Mouse (Mus musculus): ENCODE data around the gene Zfpm1. TPM values are rescaled to one million over a fixed set of nuclear protein-coding genes. Genes with fewer than 3 reads are reported as not detected.
"Not testable (repeated sequence)": the region's sequence is repeated elsewhere in the genome, so short reads cannot be mapped to it uniquely, and the experiment has no call there.

The Zfpm1 gene
- polyA plus RNA-seq, 1 experiment from 2014 or later: 28.4 TPM

DNA sequence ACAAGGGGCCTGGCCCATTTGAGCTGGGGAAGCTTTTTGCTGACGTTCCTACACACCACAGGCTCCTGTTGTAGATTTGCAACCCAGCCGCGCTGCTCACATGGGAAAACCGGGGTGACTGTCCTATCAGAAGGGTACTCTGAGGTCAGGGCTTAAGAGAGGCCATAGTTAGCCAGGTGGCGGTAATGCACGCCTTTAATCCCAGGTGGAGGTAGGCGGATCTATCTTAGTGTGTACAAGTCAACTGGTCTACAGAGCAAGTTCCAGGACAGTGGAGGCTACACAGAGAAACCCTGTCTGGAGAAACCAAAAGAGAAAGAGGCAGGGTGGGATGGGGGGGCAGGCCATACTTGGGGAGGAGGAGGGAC lies 37.8 kb downstream of the Zfpm1 start:
- Histone ChIP-seq H3K4me3 (no peak overlapping the region), H3K27ac (peak overlapping the region; percentile 97), H3K27me3 (replicated peaks) (no peaks in the 10 kb centered on the region), H3K9ac (peak overlapping the region; percentile 76), H3K4me1 (peaks cover 100% of the 10 kb centered on the region), H3K36me3 (peaks cover 93% of the 10 kb centered on the region), H3K9me3 (replicated peaks) (no peaks in the 10 kb centered on the region), H3K4me2 (peak overlapping the region; percentile 47)
- no peak for ATAC-seq
- 32% methylated on average over 7 of the region's 7 CpGs for WGBS (ENCODE audit: insufficient replicate concordance)

DNA sequence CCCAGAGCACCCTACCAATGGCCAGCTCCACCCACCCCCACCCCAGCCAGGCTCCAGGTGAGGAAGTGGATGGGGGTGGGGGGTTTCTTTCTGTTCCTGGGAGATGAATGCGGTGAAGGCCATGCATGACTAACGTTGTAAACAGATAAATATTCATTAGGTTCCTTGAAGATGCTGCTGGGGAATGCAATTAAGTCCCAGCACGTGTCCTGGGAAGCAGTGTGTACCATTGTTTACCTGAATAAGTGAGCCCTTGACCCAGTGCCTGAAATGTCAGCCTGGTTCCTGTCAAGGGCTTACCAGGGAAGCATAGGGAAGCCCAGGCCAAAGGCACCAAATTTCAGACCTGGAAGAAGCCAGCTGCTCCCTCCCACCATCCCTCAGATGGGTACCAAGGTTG lies 38.6 kb downstream of the Zfpm1 start:
- no peak for ATAC-seq
- WGBS (ENCODE audit: insufficient replicate concordance): 31% methylated on average over 3 of the region's 3 CpGs
- no peaks in the 10 kb centered on the region for H3K27me3 ChIP-seq (replicated peaks)
- peak overlapping the region; percentile 76 for H3K9ac ChIP-seq
- peak overlapping the region; percentile 71 for H3K4me2 ChIP-seq
- no peaks in the 10 kb centered on the region for H3K9me3 ChIP-seq (replicated peaks)
- no peak overlapping the region for H3K4me3 ChIP-seq
- peak overlapping the region; percentile 97 for H3K27ac ChIP-seq
- peaks cover 100% of the 10 kb centered on the region for H3K4me1 ChIP-seq
- H3K36me3 ChIP-seq: peaks cover 93% of the 10 kb centered on the region

DNA sequence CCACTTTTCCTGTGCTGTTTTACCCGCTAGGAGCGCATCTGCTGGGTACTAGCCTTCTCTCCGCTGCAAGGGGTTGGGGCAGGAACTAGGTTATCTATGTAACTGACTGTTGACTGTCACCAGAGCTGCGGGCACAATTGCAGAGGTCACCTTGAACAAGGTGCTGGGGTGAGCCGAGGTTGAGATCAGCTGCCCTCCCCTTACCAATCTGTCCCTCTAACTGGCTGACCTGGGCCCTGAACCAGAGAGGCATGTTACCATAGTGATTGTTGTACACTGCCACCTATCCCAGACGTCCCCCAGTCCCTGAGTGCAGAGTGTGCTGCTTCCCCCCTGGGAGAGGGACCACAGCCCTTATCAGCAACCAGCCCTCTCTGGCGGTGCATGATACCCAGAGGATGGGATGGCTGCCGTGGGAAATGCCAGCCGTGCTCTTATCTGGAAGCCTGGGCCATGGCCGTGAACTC lies 39.5 kb downstream of the Zfpm1 start:
- peak; percentile 89 for ATAC-seq

DNA sequence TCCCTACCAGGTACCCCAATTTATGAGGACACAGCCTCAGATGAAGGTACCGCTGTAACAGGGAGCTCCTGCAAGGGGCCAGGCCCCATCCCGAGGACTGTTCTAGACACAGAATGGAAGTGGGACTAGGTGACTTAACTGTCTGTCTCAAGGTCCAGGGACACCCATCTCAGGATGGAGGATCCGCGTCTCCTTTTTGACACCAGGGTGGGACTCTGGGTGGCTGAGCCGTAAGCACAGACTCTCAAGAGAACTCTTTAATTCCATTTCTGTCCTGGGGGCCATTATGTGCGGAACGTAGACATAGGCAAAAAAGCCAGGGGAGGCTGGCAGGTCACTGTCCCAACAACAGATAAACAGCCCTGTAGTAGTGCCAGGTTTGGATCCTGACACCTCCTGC lies 40.2 kb downstream of the Zfpm1 start:
- WGBS (ENCODE audit: insufficient replicate concordance): 29% methylated on average over 7 of the region's 7 CpGs
- Histone ChIP-seq H3K9me3 (replicated peaks) (no peaks in the 10 kb centered on the region), H3K4me1 (peaks cover 100% of the 10 kb centered on the region), H3K27ac (peak overlapping the region; percentile 97), H3K4me2 (peak overlapping the region; percentile 71), H3K27me3 (replicated peaks) (no peaks in the 10 kb centered on the region), H3K4me3 (peak overlapping the region; percentile 34), H3K36me3 (peaks cover 93% of the 10 kb centered on the region), H3K9ac (peak overlapping the region; percentile 76)
- ATAC-seq: peak; percentile 0; the same call in 1 of the 2 replicates

More for the DNA sequence above, 39.5 kb downstream of the Zfpm1 start:
- H3K9ac ChIP-seq: peak overlapping the region; percentile 76
- H3K4me2 ChIP-seq: peak overlapping the region; percentile 71
- H3K9me3 ChIP-seq (replicated peaks): no peaks in the 10 kb centered on the region
- H3K27me3 ChIP-seq (replicated peaks): no peaks in the 10 kb centered on the region
- peak overlapping the region; percentile 97 for H3K27ac ChIP-seq
- peaks cover 93% of the 10 kb centered on the region for H3K36me3 ChIP-seq
- peak overlapping the region; percentile 34 for H3K4me3 ChIP-seq
- 14% methylated on average over 10 of the region's 10 CpGs for WGBS (ENCODE audit: insufficient replicate concordance)
- peaks cover 100% of the 10 kb centered on the region for H3K4me1 ChIP-seq

DNA sequence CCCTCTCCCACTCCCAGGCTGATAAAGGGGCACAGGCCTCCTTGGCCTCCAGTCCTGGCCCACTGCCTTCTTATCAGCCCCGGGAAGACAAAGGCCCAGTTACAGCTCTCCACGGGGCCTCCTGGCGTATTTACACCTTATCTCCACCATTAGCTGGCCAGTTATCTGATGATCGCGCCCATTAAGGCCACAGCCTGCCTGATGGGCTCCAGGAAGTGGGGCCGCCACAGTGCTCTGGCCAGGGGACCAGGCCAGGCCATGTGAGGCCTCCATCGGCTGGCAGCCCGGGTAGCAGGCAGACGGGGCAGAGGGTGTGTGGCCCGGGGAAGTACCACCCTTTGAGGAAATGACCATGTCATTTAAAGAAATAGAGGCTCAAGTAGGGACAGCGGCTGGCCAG lies 40.9 kb downstream of the Zfpm1 start:
- peaks cover 100% of the 10 kb centered on the region for H3K4me1 ChIP-seq
- H3K27ac ChIP-seq: peak overlapping the region; percentile 97
- WGBS (ENCODE audit: insufficient replicate concordance): 7% methylated on average over 11 of the region's 11 CpGs
- ATAC-seq: peak; percentile 24
- no peaks in the 10 kb centered on the region for H3K9me3 ChIP-seq (replicated peaks)
- H3K4me2 ChIP-seq: peak overlapping the region; percentile 71
- peak overlapping the region; percentile 34 for H3K4me3 ChIP-seq
- no peaks in the 10 kb centered on the region for H3K27me3 ChIP-seq (replicated peaks)
- H3K9ac ChIP-seq: peak overlapping the region; percentile 76
- H3K36me3 ChIP-seq: peaks cover 93% of the 10 kb centered on the region

DNA sequence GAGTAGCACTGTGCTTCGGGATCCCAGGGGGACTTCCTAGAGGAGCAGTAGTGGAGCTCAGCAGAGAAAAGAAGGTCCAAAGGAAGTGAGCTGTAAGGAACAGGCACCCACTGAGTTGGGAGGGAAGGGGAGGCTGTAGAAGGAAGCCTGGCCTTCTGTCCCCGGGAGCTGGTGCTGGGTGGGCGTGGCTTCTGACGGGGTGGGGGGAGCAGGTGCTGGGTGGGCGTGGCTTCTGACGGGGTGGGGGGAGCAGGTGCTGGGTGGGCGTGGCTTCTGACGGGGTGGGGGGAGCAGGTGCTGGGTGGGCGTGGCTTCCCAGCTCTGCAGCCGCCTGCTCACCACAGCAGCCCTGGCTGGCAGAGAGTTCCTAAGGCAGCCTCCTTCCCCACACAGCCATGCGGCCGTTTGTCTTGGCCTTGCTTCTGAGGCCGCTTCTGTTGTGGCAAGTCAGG lies 42.0 kb downstream of the Zfpm1 start:
- Histone ChIP-seq H3K4me1 (peaks cover 100% of the 10 kb centered on the region), H3K36me3 (peaks cover 93% of the 10 kb centered on the region), H3K4me2 (peak overlapping the region; percentile 71), H3K27ac (peak overlapping the region; percentile 97), H3K4me3 (peak overlapping the region; percentile 34), H3K9ac (peak overlapping the region; percentile 76)
- not testable (repeated sequence) for H3K27me3 ChIP-seq (replicated peaks); H3K9me3 ChIP-seq (replicated peaks)
- ATAC-seq: 0 out of 2 replicates have a peak, but pooled peaks have one; percentile 6
- 4% methylated on average over 13 of the region's 13 CpGs for WGBS (ENCODE audit: insufficient replicate concordance)

DNA sequence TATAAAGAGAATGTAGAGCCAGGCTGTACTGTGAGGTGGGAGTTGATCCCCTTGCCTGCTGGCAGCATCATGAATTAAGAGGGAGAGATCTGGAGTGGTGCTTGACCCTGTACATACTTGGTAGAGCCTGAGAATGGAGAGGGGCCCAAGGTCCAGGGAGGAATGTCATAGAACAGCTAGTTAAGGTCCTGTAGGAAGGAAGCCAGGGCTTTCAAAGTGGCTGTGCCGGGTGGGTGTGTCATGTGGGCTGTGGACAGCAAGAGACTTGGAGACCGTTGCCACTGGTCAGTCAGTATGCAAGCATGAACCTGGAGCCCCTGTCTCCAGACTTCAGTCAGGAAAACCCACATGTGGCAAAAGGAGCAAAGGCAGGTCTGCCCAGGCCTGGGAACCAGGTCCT lies 43.3 kb downstream of the Zfpm1 start:
- peaks cover 93% of the 10 kb centered on the region for H3K36me3 ChIP-seq
- no peaks in the 10 kb centered on the region for H3K9me3 ChIP-seq (replicated peaks)
- H3K4me1 ChIP-seq: peaks cover 100% of the 10 kb centered on the region
- H3K9ac ChIP-seq: peak overlapping the region; percentile 76
- no peak for ATAC-seq
- no peaks in the 10 kb centered on the region for H3K27me3 ChIP-seq (replicated peaks)
- H3K27ac ChIP-seq: peak overlapping the region; percentile 97
- peak overlapping the region; percentile 71 for H3K4me2 ChIP-seq
- 43% methylated on average over 2 of the region's 2 CpGs for WGBS (ENCODE audit: insufficient replicate concordance)
- peak overlapping the region; percentile 8; the same call in 1 of the 2 replicates for H3K4me3 ChIP-seq

DNA sequence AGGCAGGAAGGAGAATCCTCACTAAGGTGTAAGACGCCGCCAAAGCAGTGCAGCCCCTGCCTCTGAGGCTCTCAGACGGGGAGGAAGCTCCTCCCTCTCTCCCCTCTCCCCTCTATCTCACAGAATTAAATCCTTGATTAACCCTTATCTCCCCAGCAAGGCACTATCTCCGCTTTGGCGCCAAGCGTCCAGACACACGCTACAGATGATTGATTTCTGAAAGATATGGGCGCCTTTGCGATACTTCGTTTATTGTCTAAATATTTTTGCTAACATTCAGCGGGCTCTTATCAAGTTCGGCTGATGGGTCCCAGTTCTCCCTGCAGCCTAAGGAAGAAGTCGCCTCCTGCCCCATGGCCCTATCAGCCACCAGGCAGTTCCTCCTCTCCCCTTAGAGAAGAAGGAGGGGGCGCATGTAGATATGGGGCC lies 44.2 kb downstream of the Zfpm1 start:
- H3K27ac ChIP-seq: peak overlapping the region; percentile 97
- peaks cover 93% of the 10 kb centered on the region for H3K36me3 ChIP-seq
- WGBS (ENCODE audit: insufficient replicate concordance): 9% methylated on average over 14 of the region's 14 CpGs
- peak overlapping the region; percentile 8; the same call in 1 of the 2 replicates for H3K4me3 ChIP-seq
- no peaks in the 10 kb centered on the region for H3K9me3 ChIP-seq (replicated peaks)
- H3K27me3 ChIP-seq (replicated peaks): no peaks in the 10 kb centered on the region
- H3K4me2 ChIP-seq: peak overlapping the region; percentile 71
- peak overlapping the region; percentile 76 for H3K9ac ChIP-seq
- peaks cover 100% of the 10 kb centered on the region for H3K4me1 ChIP-seq
- ATAC-seq: no peak

DNA sequence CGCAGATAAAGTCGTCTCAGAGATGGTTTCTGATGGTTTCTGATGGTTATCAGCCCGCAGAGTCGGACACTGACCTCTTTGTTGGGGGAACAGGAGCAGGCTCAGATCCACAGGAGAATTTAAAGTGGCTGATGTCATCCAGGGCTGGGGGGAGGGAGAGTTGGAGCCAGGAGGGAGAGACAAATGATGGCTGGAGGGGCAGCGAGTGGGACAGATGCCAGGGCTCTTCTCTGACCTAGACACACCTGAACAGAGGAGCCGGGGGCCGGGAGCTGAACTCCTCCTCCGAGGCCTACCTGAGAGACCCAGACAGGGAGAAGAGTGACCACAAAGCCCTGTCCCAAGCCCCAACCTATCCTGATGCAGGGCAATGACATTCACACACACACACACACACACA lies 47.1 kb downstream of the Zfpm1 start:
- peak overlapping the region; percentile 97 for H3K27ac ChIP-seq
- ATAC-seq: no peak
- H3K27me3 ChIP-seq (replicated peaks): no peaks in the 10 kb centered on the region
- H3K36me3 ChIP-seq: peaks cover 100% of the 10 kb centered on the region
- peak overlapping the region; percentile 50 for H3K4me2 ChIP-seq
- peak overlapping the region; percentile 18; the same call in 1 of the 2 replicates for H3K4me3 ChIP-seq
- H3K9me3 ChIP-seq (replicated peaks): no peaks in the 10 kb centered on the region
- H3K9ac ChIP-seq: peak overlapping the region; percentile 67
- WGBS (ENCODE audit: insufficient replicate concordance): 71% methylated on average over 8 of the region's 8 CpGs
- peaks cover 95% of the 10 kb centered on the region for H3K4me1 ChIP-seq

DNA sequence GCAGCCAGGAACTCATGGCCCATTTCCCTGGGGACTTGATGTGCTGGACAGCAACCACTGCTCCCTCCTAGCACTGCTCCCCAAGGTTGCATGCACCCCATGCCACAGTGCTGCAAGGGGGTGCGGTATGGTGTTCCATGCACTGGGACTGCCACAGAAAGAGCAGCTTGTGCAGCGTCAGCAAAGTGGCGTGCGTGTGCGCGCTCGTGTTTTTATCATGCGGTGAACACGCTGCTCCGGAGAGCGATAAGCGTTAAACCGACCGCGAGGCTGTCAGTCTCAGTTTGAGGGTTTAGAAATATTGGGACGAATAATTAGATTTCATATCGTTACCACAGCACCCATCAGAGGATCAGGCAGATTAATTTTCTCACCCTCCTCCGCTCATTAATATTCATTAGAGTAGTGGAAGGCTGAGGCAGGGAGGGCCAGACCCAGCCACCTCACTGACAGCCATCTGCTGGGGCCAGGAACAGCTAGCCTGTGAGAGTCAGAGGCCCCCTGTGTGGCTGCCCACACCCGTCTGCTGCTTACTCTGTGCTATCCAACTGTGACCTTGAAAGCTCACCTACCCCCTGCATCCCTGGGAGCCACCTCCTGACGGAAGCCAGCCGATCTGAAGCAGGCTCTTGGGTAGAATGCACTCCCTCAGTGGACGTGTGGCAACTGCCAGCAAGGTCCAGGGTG lies 47.8 kb downstream of the Zfpm1 start:
- peaks cover 6% of the 10 kb centered on the region for H3K9me3 ChIP-seq (replicated peaks)
- H3K27me3 ChIP-seq (replicated peaks): no peaks in the 10 kb centered on the region
- peak overlapping the region; percentile 67 for H3K9ac ChIP-seq

DNA sequence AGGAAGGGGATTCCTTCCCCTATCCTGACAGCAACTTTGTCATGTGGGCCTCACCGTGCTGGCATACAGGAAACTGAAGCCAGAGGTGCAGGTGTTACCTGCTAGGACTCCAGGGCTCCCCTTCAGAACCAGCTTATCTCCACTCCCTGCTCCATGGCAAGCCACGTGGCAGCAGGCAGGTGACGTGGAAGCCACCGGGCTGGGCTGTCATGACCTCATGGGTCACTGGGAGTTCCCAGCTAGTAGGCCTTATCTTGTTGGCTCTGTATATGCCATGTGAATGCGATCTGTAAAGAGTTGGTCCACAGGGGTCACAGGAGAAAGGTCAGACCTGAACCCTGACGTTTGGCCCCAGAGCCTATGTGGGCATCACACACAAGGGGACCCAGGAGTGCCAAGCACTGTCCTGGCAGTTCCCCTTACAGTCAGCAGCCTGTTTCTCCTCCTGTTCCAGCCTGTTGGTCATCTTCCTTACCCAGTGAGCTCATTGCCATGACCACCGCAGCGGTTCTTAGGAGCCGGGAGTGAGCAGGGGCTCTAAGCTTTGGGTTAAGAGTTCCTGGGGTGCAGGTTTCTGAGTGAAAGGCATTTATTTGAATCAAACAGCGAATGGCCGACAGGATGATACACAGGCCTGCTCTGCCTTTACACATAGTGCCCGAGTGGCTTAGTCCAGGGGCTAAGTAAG lies 48.6 kb downstream of the Zfpm1 start:
- Histone ChIP-seq H3K4me3 (no peak overlapping the region), H3K27ac (peak overlapping the region; percentile 97), H3K4me1 (peaks cover 83% of the 10 kb centered on the region), H3K9ac (peak overlapping the region; percentile 67), H3K9me3 (replicated peaks) (peaks cover 15% of the 10 kb centered on the region), H3K4me2 (peak overlapping the region; percentile 50), H3K36me3 (peaks cover 100% of the 10 kb centered on the region), H3K27me3 (replicated peaks) (no peaks in the 10 kb centered on the region)
- WGBS (ENCODE audit: insufficient replicate concordance): 53% methylated on average over 12 of the region's 12 CpGs
- peak; percentile 62 for ATAC-seq

More for the DNA sequence above, 47.8 kb downstream of the Zfpm1 start:
- H3K4me2 ChIP-seq: peak overlapping the region; percentile 50
- H3K4me3 ChIP-seq: peak overlapping the region; percentile 18; the same call in 1 of the 2 replicates
- H3K27ac ChIP-seq: peak overlapping the region; percentile 97
- peaks cover 88% of the 10 kb centered on the region for H3K4me1 ChIP-seq
- peak; percentile 55 for ATAC-seq
- peaks cover 100% of the 10 kb centered on the region for H3K36me3 ChIP-seq
- 46% methylated on average over 22 of the region's 22 CpGs for WGBS (ENCODE audit: insufficient replicate concordance)

DNA sequence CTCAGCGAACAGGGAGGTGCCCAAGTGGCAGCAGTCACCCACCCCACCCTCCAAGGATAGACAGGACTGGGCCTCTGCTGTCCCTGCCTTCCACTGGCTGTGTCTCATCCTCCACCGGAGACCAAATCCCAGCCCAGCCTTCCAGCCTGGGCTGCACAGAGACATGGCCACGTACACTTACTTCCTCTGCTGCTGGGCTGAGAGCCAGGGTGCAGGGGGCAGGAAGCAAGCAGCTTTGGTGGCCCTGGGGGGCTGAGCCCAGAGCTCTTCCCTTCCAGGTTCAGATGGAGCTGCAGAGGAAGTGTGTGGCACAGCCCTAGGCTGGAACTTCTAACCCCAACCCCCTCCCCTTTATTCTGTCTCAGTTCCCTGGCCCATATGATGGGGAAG lies 49.2 kb downstream of the Zfpm1 start:
- no peak overlapping the region for H3K4me3 ChIP-seq
- peak overlapping the region; percentile 97 for H3K27ac ChIP-seq
- 67% methylated on average over 3 of the region's 3 CpGs for WGBS (ENCODE audit: insufficient replicate concordance)
- peaks cover 20% of the 10 kb centered on the region for H3K9me3 ChIP-seq (replicated peaks)
- no peaks in the 10 kb centered on the region for H3K27me3 ChIP-seq (replicated peaks)
- H3K4me1 ChIP-seq: peaks cover 83% of the 10 kb centered on the region
- H3K4me2 ChIP-seq: peak overlapping the region; percentile 50; the same call in 1 of the 2 replicates
- peaks cover 100% of the 10 kb centered on the region for H3K36me3 ChIP-seq
- peak overlapping the region; percentile 67; the same call in 1 of the 2 replicates for H3K9ac ChIP-seq
- ATAC-seq: no peak

Measured in liver, embryonic 12.5 days (tissue).